Mouse (Mus musculus): ENCODE measurements around the gene 1500009C09Rik. TPM values are rescaled to one million over a fixed set of nuclear protein-coding genes. Genes with fewer than 3 reads are reported as not detected.
A peak's percentile ranks its signal among the peaks of the same experiment; 100 is the strongest.

1500009C09Rik gene
- polyA plus RNA-seq, 1 experiment from 2014 or later = not detected

- Histone ChIP-seq H3K4me1 (peaks cover 11% of the 10 kb centered on the region), H3K27ac (replicated peaks) (no peak overlapping the region), H3K4me2 (replicated peaks) (peak overlapping the region; percentile 26; the same call in 1 of the 2 replicates), H3K36me3 (peaks cover 4% of the 10 kb centered on the region; the same call in 1 of the 2 replicates), H3K27me3 (no peaks in the 10 kb centered on the region), H3K9me3 (replicated peaks) (no peaks in the 10 kb centered on the region), H3K9ac (no peak overlapping the region), H3K4me3 (replicated peaks) (no peak overlapping the region)
- peak; percentile 54; the same call in 1 of the 2 replicates for ATAC-seq (ENCODE audit: insufficient number of reproducible peaks, low FRiP score, low TSS enrichment, low read depth)
- 22% methylated on average over 5 of the region's 5 CpGs for WGBS
Measured at GRCm38 (mm10) chr15:82292851-82293250, 40.7 kb downstream of the 1500009C09Rik start.

GRCm38 (mm10) chr15:82293271-82293711 is 41.1 kb downstream of the 1500009C09Rik start:
- Histone ChIP-seq H3K36me3 (peaks cover 4% of the 10 kb centered on the region; the same call in 1 of the 2 replicates), H3K9me3 (replicated peaks) (no peaks in the 10 kb centered on the region), H3K27ac (replicated peaks) (no peak overlapping the region), H3K4me1 (peaks cover 11% of the 10 kb centered on the region), H3K4me2 (replicated peaks) (peak overlapping the region; percentile 26), H3K9ac (no peak overlapping the region), H3K4me3 (replicated peaks) (no peak overlapping the region), H3K27me3 (no peaks in the 10 kb centered on the region)
- peak; percentile 51; the same call in 1 of the 2 replicates for ATAC-seq (ENCODE audit: insufficient number of reproducible peaks, low FRiP score, low TSS enrichment, low read depth)
- 13% methylated on average over 7 of the region's 7 CpGs for WGBS

GRCm38 (mm10) chr15:82294059-82294458 is 41.9 kb downstream of the 1500009C09Rik start:
- H3K9me3 ChIP-seq (replicated peaks) = no peaks in the 10 kb centered on the region
- no peak for ATAC-seq (ENCODE audit: insufficient number of reproducible peaks, low FRiP score, low TSS enrichment, low read depth)
- peaks cover 1% of the 10 kb centered on the region; the same call in 1 of the 2 replicates for H3K36me3 ChIP-seq
- H3K27ac ChIP-seq (replicated peaks) = no peak overlapping the region
- no peak overlapping the region for H3K4me3 ChIP-seq (replicated peaks)
- H3K4me2 ChIP-seq (replicated peaks) = no peak overlapping the region
- 46% methylated on average over 8 of the region's 8 CpGs for WGBS
- no peaks in the 10 kb centered on the region for H3K27me3 ChIP-seq
- H3K4me1 ChIP-seq = peaks cover 13% of the 10 kb centered on the region
- H3K9ac ChIP-seq = no peak overlapping the region

GRCm38 (mm10) chr15:82298764-82299561 is 46.8 kb downstream of the 1500009C09Rik start, which contains the start of gene Wbp2nl:
Gene Wbp2nl (plus strand): TSS chr15:82298954.
- 61% methylated on average over 39 of the region's 39 CpGs for WGBS
- Histone ChIP-seq H3K9me3 (replicated peaks) (no peaks in the 10 kb centered on the region), H3K9ac (no peak within 1 kb of the TSS), H3K27me3 (no peaks in the 10 kb centered on the region), H3K36me3 (no peaks in the 10 kb centered on the region), H3K4me1 (0 out of 2 replicates have a peak, but pooled peaks cover 6% of the 10 kb centered on the region), H3K4me2 (replicated peaks) (peak within 1 kb of the TSS; percentile 17; the same call in 1 of the 2 replicates), H3K27ac (replicated peaks) (no peak within 1 kb of the TSS), H3K4me3 (replicated peaks) (no peak within 1 kb of the TSS)
- no peak for ATAC-seq (ENCODE audit: insufficient number of reproducible peaks, low FRiP score, low TSS enrichment, low read depth)

- H3K4me2 ChIP-seq (replicated peaks) = no peak overlapping the region
- no peak for ATAC-seq (ENCODE audit: insufficient number of reproducible peaks, low FRiP score, low TSS enrichment, low read depth)
- WGBS = 73% methylated on average over 3 of the region's 3 CpGs
Measured at GRCm38 (mm10) chr15:82307107-82307506, 54.9 kb downstream of the 1500009C09Rik start.

GRCm38 (mm10) chr15:82308416-82308815 is 56.2 kb downstream of the 1500009C09Rik start:
- no peaks in the 10 kb centered on the region for H3K9me3 ChIP-seq (replicated peaks)
- no peak for ATAC-seq (ENCODE audit: insufficient number of reproducible peaks, low FRiP score, low TSS enrichment, low read depth)

More at GRCm38 (mm10) chr15:82307107-82307506, 54.9 kb downstream of the 1500009C09Rik start:
- Histone ChIP-seq H3K4me3 (replicated peaks) (no peak overlapping the region), H3K9ac (no peak overlapping the region), H3K9me3 (replicated peaks) (no peaks in the 10 kb centered on the region), H3K36me3 (no peaks in the 10 kb centered on the region), H3K4me1 (no peaks in the 10 kb centered on the region), H3K27ac (replicated peaks) (no peak overlapping the region), H3K27me3 (no peaks in the 10 kb centered on the region)

More at GRCm38 (mm10) chr15:82308416-82308815, 56.2 kb downstream of the 1500009C09Rik start:
- 39% methylated on average over 3 of the region's 3 CpGs for WGBS
- no peak overlapping the region for H3K4me3 ChIP-seq (replicated peaks)
- H3K4me2 ChIP-seq (replicated peaks) = no peak overlapping the region
- no peaks in the 10 kb centered on the region for H3K27me3 ChIP-seq
- no peaks in the 10 kb centered on the region for H3K36me3 ChIP-seq
- H3K4me1 ChIP-seq = no peaks in the 10 kb centered on the region
- H3K27ac ChIP-seq (replicated peaks) = no peak overlapping the region
- no peak overlapping the region for H3K9ac ChIP-seq

Other genes with a start within 250 kb of the 1500009C09Rik start
- 29.3 and 29.8 TPM in 2 replicates for gene Desi1, start 218.5 kb upstream of the 1500009C09Rik start, polyA plus RNA-seq (2015; fragmentation: Nextera tagmentation; extraction: Ambion mirVana)
- gene Snu13, start 204.8 kb upstream of the 1500009C09Rik start, polyA plus RNA-seq (2015; fragmentation: Nextera tagmentation; extraction: Ambion mirVana) = 246 and 260 TPM in 2 replicates
- not detected in 2 replicates for gene 4930407I10Rik, start 193.2 kb upstream of the 1500009C09Rik start, polyA plus RNA-seq (2015; fragmentation: Nextera tagmentation; extraction: Ambion mirVana)
- 0.04 and 0.11 TPM in 2 replicates for gene Mei1, start 182.4 kb upstream of the 1500009C09Rik start, polyA plus RNA-seq (2015; fragmentation: Nextera tagmentation; extraction: Ambion mirVana)
- 27.6 and 31.1 TPM in 2 replicates for gene Ccdc134, start 124.5 kb upstream of the 1500009C09Rik start, polyA plus RNA-seq (2015; fragmentation: Nextera tagmentation; extraction: Ambion mirVana)
- 159 and 162 TPM in 2 replicates for gene Srebf2, start 105.2 kb upstream of the 1500009C09Rik start, polyA plus RNA-seq (2015; fragmentation: Nextera tagmentation; extraction: Ambion mirVana)
- gene Shisa8, start 39.6 kb upstream of the 1500009C09Rik start, polyA plus RNA-seq (2015; fragmentation: Nextera tagmentation; extraction: Ambion mirVana) = 1.5 and 2.9 TPM in 2 replicates
- gene Tnfrsf13c, start 28.0 kb upstream of the 1500009C09Rik start, polyA plus RNA-seq (2015; fragmentation: Nextera tagmentation; extraction: Ambion mirVana) = 0.58 and 0.61 TPM in 2 replicates
- 57.7 and 60.9 TPM in 2 replicates for gene Cenpm, start 7.6 kb upstream of the 1500009C09Rik start, polyA plus RNA-seq (2015; fragmentation: Nextera tagmentation; extraction: Ambion mirVana)
- gene Sept3, start 22.5 kb downstream of the 1500009C09Rik start, polyA plus RNA-seq (2015; fragmentation: Nextera tagmentation; extraction: Ambion mirVana) = 17.1 and 18.7 TPM in 2 replicates
- gene Wbp2nl, start 46.6 kb downstream of the 1500009C09Rik start, polyA plus RNA-seq (2015; fragmentation: Nextera tagmentation; extraction: Ambion mirVana) = 0.20 TPM in 1 of 2 replicates, not detected in the other
- gene Naga, start 86.5 kb downstream of the 1500009C09Rik start, polyA plus RNA-seq (2015; fragmentation: Nextera tagmentation; extraction: Ambion mirVana) = 64.8 and 65.9 TPM in 2 replicates
- gene Pheta2, start 86.5 kb downstream of the 1500009C09Rik start, polyA plus RNA-seq (2015; fragmentation: Nextera tagmentation; extraction: Ambion mirVana) = 23.8 and 24.9 TPM in 2 replicates
- gene Smdt1, start 86.6 kb downstream of the 1500009C09Rik start, polyA plus RNA-seq (2015; fragmentation: Nextera tagmentation; extraction: Ambion mirVana) = 264 and 279 TPM in 2 replicates
- 314 and 320 TPM in 2 replicates for gene Ndufa6, start 101.9 kb downstream of the 1500009C09Rik start, polyA plus RNA-seq (2015; fragmentation: Nextera tagmentation; extraction: Ambion mirVana)
- 12.2 and 12.3 TPM in 2 replicates for gene Cyp2d22, start 127.9 kb downstream of the 1500009C09Rik start, polyA plus RNA-seq (2015; fragmentation: Nextera tagmentation; extraction: Ambion mirVana)
- not detected in 2 replicates for gene Cyp2d11, start 141.6 kb downstream of the 1500009C09Rik start, polyA plus RNA-seq (2015; fragmentation: Nextera tagmentation; extraction: Ambion mirVana)
- not detected in 2 replicates for gene Cyp2d10, start 154.8 kb downstream of the 1500009C09Rik start, polyA plus RNA-seq (2015; fragmentation: Nextera tagmentation; extraction: Ambion mirVana)
- not detected in 2 replicates for gene Cyp2d9, start 181.0 kb downstream of the 1500009C09Rik start, polyA plus RNA-seq (2015; fragmentation: Nextera tagmentation; extraction: Ambion mirVana)